Mouse (Mus musculus): ENCODE results near the gene Gm382. TPM values are rescaled to one million over a fixed set of nuclear protein-coding genes. Genes with fewer than 3 reads are reported as not detected.

The Gm382 gene
- polyA plus RNA-seq (2021): not detected

DNA sequence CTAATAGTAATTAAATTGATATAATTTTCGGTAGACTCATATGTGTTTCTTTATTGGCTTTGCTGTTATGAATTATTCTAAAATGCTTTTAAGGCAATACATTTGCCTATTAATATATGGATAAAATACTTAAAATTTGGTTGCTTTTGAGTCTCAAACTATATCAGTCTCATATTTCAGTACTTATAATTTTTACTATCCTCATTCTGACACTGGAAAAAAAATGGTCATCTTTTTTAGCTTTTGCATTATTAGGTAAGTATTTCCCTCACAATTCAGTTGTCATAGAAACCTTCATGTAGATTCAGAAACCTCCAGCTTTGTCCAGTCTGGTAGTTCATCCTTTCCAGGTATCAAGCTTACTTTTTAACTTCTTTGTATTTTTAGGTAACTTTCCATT, at the start of gene Gm382:
Gene Gm382, plus strand, starts transcription at position 301 of the 400 bp plus-strand sequence.
- in situ Hi-C loops (cut with MboI; ENCODE audit: low pct_unique_long_range_greater_than_20kb): no loop called here
- ChIA-PET POLR2A (no interaction called here), CTCF (no interaction called here)
- H3K27me3 ChIP-seq: no peaks in the 10 kb centered on the region
- no peak for TF ChIP-seq CTCF (IDR thresholded peaks at IDR 0.05)
- ATAC-seq (no peak), DNase-seq (ENCODE audit: low read depth, low spot score) (no peak)

- no peak for TF ChIP-seq CTCF (IDR thresholded peaks at IDR 0.05)
- ATAC-seq (no peak), DNase-seq (ENCODE audit: low read depth, low spot score) (no peak)
- in situ Hi-C loops (cut with MboI; ENCODE audit: low pct_unique_long_range_greater_than_20kb): no loop called here
- CTCF ChIA-PET: no interaction called here
- H3K27me3 ChIP-seq: no peaks in the 10 kb centered on the region
- POLR2A ChIA-PET: no interaction called here
These were observed 30.4 kb downstream of the Gm382 start for GRCm38 (mm10) chrX:127070179-127070578.

DNA sequence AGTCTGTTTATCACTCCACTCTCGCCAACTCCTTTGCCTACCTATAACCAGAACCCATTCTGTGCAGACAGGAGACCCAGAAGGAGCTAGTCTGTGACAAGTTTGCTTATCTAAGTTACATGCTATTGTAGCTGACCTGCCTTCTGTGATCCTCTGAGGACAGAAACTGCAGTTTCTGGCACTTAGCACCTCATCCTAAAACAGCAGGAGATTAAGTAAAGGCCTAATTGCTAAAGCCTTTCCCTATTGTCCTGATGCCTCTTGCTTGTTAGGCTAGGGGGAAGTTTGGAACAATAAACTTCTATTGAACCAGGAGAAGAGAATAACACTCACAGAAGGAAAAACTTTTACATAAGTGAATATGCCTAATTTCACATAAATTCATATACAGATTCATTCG, 51.5 kb downstream of the Gm382 start:
- ChIA-PET POLR2A (no interaction called here), CTCF (no interaction called here)
- no peak for TF ChIP-seq CTCF (IDR thresholded peaks at IDR 0.05)
- no peaks in the 10 kb centered on the region for H3K27me3 ChIP-seq
- DNase-seq (ENCODE audit: low read depth, low spot score) (no peak), ATAC-seq (no peak)
- in situ Hi-C loops (cut with MboI; ENCODE audit: low pct_unique_long_range_greater_than_20kb): no loop called here

DNA sequence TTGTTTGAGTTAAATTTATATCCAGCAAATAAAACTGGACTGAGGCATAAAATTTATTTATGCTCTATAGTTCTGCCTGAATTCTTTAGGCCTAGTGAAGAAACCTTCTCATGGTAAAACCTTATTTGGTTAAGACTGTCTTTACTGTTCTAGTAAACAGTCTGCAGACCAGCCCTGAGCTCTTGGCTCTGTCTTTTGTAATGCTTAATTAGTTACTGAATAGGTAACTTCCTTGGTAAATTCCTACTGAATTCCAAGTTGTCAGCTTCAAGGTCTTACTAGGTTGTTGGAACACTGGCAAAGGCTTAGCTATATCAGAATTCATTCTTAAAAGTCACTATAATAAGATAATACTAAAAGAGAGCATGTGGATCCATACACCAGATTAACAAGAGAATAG, 53.3 kb downstream of the Gm382 start:
- TF ChIP-seq CTCF (IDR thresholded peaks at IDR 0.05): no peak
- no peak for DNase-seq (ENCODE audit: low read depth, low spot score)
- POLR2A ChIA-PET: no interaction called here
- H3K27me3 ChIP-seq: no peaks in the 10 kb centered on the region
- ATAC-seq: no peak
- CTCF ChIA-PET: no interaction called here
- in situ Hi-C loops (cut with MboI; ENCODE audit: low pct_unique_long_range_greater_than_20kb): no loop called here

DNA sequence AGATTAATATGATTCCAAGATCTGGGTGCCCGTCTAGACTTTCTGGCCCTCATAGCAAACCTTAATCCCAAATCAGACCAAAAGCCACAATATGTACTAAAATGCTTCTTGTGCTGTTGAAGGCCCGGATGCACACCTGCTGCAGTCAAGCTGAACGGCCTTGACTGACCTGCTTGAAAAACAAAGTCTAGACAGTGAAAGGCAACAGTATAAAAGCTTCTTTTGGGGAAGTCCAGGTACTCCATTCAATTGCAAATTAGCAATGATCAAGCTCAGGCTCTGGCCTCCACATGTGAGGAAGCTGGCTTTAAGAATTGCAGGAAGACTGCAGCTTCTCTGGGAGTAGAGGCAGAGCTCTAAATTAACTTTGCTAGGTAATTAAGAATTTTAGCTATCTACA, 54.2 kb downstream of the Gm382 start:
- in situ Hi-C loops (cut with MboI; ENCODE audit: low pct_unique_long_range_greater_than_20kb): no loop called here
- ChIA-PET CTCF (interaction anchor here (0.6 kb wide), 1 partner anchor 79 kb away, joined by 3 read pairs; no protein-coding TSS in a partner anchor), POLR2A (no interaction called here)
- no peaks in the 10 kb centered on the region for H3K27me3 ChIP-seq
- DNase-seq (ENCODE audit: low read depth, low spot score) (no peak), ATAC-seq (no peak)
- TF ChIP-seq CTCF (IDR thresholded peaks at IDR 0.05): no peak

DNA sequence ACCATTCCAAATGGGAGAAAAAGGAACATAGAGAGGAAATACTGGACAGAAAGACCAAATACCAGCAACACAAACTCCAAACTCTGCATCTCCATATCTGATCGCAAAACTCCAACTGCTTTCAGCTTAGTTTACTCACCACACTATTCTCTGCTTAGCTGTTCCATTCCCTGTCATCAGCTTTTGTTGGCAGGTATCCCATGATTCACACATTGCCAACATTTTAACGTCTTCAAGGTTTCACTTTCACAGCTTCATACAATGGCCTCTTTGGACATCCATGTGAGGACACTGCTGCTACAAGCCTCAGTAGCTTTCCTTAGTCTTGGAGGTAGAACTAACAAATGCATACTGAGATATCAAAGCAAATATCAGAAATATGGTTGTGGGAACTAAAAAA, 64.6 kb downstream of the Gm382 start:
- TF ChIP-seq CTCF (IDR thresholded peaks at IDR 0.05): no peak
- ChIA-PET POLR2A (no interaction called here), CTCF (no interaction called here)
- no peak for ATAC-seq
- in situ Hi-C loops (cut with MboI; ENCODE audit: low pct_unique_long_range_greater_than_20kb): no loop called here
- no peak for DNase-seq (ENCODE audit: low read depth, low spot score)
- no peaks in the 10 kb centered on the region for H3K27me3 ChIP-seq

Other genes with a start within 250 kb of the Gm382 start
- gene 4932411N23Rik, start 224.1 kb upstream of the Gm382 start, polyA plus RNA-seq (2021): not detected

All from Patski (cell line).